Mouse (Mus musculus) heart, postnatal 14 days (tissue): ENCODE measurements around the gene Med20. TPM values are rescaled to one million over a fixed set of nuclear protein-coding genes. Genes with fewer than 3 reads are reported as not detected.
A peak's percentile ranks its signal among the peaks of the same experiment; 100 is the strongest.

Experiments
- DNase-seq, 2 experiments: peaks; one replicate each; pipeline ENCODE4 v3.0.0; 2021 to 2022
- intact Hi-C: fragments of 180-260 bp; cut with DNase I; formaldehyde crosslinking; loops from one replicate; pipeline ENCODE4 v1.15.1; 2025
- total RNA-seq, 2 experiments: library from RNA; stranded (reverse); gene quantifications; 2 replicates each; pipeline ENCODE4 v1.2.3; 2021

The Med20 gene
- total RNA-seq, 2 experiments from 2014 or later = 18.7 to 20.8 TPM

- intact Hi-C loops = no loop called here
Observed at GRCm38 (mm10) chr17:47658741-47659243, 47.4 kb downstream of the Med20 start.

GRCm38 (mm10) chr17:47663009-47663713 is 51.8 kb downstream of the Med20 start:
- intact Hi-C loops = no loop called here
- DNase-seq = no peak

More at GRCm38 (mm10) chr17:47658741-47659243, 47.4 kb downstream of the Med20 start:
- DNase-seq = no peak

- DNase-seq = no peak
- intact Hi-C loops = no loop called here
Observed at GRCm38 (mm10) chr17:47664474-47664873, 53.1 kb downstream of the Med20 start.

GRCm38 (mm10) chr17:47669166-47669565 is 57.8 kb downstream of the Med20 start:
- no peak for DNase-seq
- intact Hi-C loops = no loop called here

- intact Hi-C loops = no loop called here
- no peak for DNase-seq
Observed at GRCm38 (mm10) chr17:47671988-47672310, 60.6 kb downstream of the Med20 start.

- intact Hi-C loops = no loop called here
- DNase-seq = peak; percentile 76 to 78
Observed at GRCm38 (mm10) chr17:47672311-47673111, 61.1 kb downstream of the Med20 start.

Other genes starting within 250 kb of the Med20 start
- gene Mrps10, start 242.7 kb upstream of the Med20 start, total RNA-seq = 10 to 100 TPM; 25.1 to 26.2 TPM
- under 1 TPM; 0.26 to 0.46 TPM for gene Guca1b, start 226.2 kb upstream of the Med20 start, total RNA-seq
- under 1 TPM in 1 of 2 experiments, not detected in 1; 0.44 TPM for gene Guca1a, start 211.0 kb upstream of the Med20 start, total RNA-seq
- 1 to 10 TPM; 1.8 to 2.1 TPM for gene AI661453, start 175.0 kb upstream of the Med20 start, total RNA-seq
- not detected for gene 1700001C19Rik, start 174.2 kb upstream of the Med20 start, total RNA-seq
- 10 to 100 TPM; 14.9 to 15.6 TPM for gene Taf8, start 109.3 kb upstream of the Med20 start, total RNA-seq
- 100 to 1,000 TPM in 1 of 2 experiments, 10 to 100 TPM in 1; 93.8 to 126 TPM for gene Ccnd3, start 106.5 kb upstream of the Med20 start, total RNA-seq
- 10 to 100 TPM; 14.0 to 15.8 TPM for gene Bysl, start 90 bp upstream of the Med20 start, total RNA-seq
- gene Gm20517, start within 50 bp of the Med20 start, total RNA-seq = 1 to 10 TPM; 1.9 to 2.5 TPM
- 1 to 10 TPM; 4.4 to 4.5 TPM for gene Usp49, start 19.1 kb downstream of the Med20 start, total RNA-seq
- gene Tomm6, start 76.8 kb downstream of the Med20 start, total RNA-seq = 100 to 1,000 TPM; 129 TPM
- 1 to 10 TPM; 3.3 to 5.4 TPM for gene Frs3, start 77.4 kb downstream of the Med20 start, total RNA-seq
- under 1 TPM; 0.74 to 0.78 TPM for gene Gm21981, start 82.9 kb downstream of the Med20 start, total RNA-seq
- 1 to 10 TPM; 3.8 to 5.4 TPM for gene Prickle4, start 83.2 kb downstream of the Med20 start, total RNA-seq
- not detected for gene Pgc, start 115.3 kb downstream of the Med20 start, total RNA-seq
- 10 to 100 TPM; 46.8 to 49.3 TPM for gene Tfeb, start 125.4 kb downstream of the Med20 start, total RNA-seq
- 1 to 10 TPM; 2.8 to 3.9 TPM for gene Mdfi, start 223.1 kb downstream of the Med20 start, total RNA-seq